Mouse (Mus musculus) adrenal gland, adult 2 months (tissue): ENCODE measurements at regions not wholly inside any gene's neighbourhood (a gene's known extent, or its start where the extent isn't known, plus 50 kb on each side); places are given as distances from the start of the nearest gene placed in this dataset.
"Not testable (repeated sequence)": the region's sequence is repeated elsewhere in the genome, so short reads cannot be mapped to it uniquely, and the experiment has no call there.

Source experiments
- DNase-seq: peaks from one replicate; pipeline ENCODE4 v3.0.0; 2021

GRCm38 (mm10) chr4:8462414-8462813, 223.6 kb upstream of the Car8 start:
- DNase-seq: not testable (repeated sequence)

- DNase-seq: no peak
These were observed 215.5 kb upstream of the Car8 start for GRCm38 (mm10) chr4:8454346-8454745.

- peak; percentile 27 for DNase-seq
These were observed 193.6 kb upstream of the Car8 start for GRCm38 (mm10) chr4:8432393-8432792.

- DNase-seq: no peak
These were observed 192.1 kb upstream of the Car8 start for GRCm38 (mm10) chr4:8431032-8431332.

- no peak for DNase-seq
These were observed 191.6 kb upstream of the Car8 start for GRCm38 (mm10) chr4:8430269-8431031.

- DNase-seq: no peak
These were observed 190.9 kb upstream of the Car8 start for GRCm38 (mm10) chr4:8429771-8430170.

GRCm38 (mm10) chr4:8428629-8429523, 190.0 kb upstream of the Car8 start:
- no peak for DNase-seq

GRCm38 (mm10) chr4:8427812-8428211, 189.0 kb upstream of the Car8 start:
- no peak for DNase-seq

GRCm38 (mm10) chr4:8423392-8424045, 184.7 kb upstream of the Car8 start:
- DNase-seq: no peak

- DNase-seq: no peak
These were observed 182.4 kb upstream of the Car8 start for GRCm38 (mm10) chr4:8421285-8421684.

GRCm38 (mm10) chr4:8418374-8419031, 179.7 kb upstream of the Car8 start:
- no peak for DNase-seq

GRCm38 (mm10) chr4:8417821-8418220, 179.0 kb upstream of the Car8 start:
- DNase-seq: no peak

- DNase-seq: no peak
These were observed 174.5 kb upstream of the Car8 start for GRCm38 (mm10) chr4:8413307-8413706.

- no peak for DNase-seq
These were observed 161.2 kb upstream of the Car8 start for GRCm38 (mm10) chr4:8400069-8400468.

GRCm38 (mm10) chr4:8399430-8399829, 160.6 kb upstream of the Car8 start:
- DNase-seq: no peak

- DNase-seq: peak; percentile 50
These were observed 160.1 kb upstream of the Car8 start for GRCm38 (mm10) chr4:8398969-8399368.

GRCm38 (mm10) chr4:8383162-8383561, 144.3 kb upstream of the Car8 start:
- DNase-seq: no peak

GRCm38 (mm10) chr4:8382125-8382417, 143.2 kb upstream of the Car8 start:
- DNase-seq: no peak

GRCm38 (mm10) chr4:8381408-8382124, 142.7 kb upstream of the Car8 start:
- DNase-seq: no peak

GRCm38 (mm10) chr4:8380711-8381338, 142.0 kb upstream of the Car8 start:
- DNase-seq: peak; percentile 49

GRCm38 (mm10) chr4:8374737-8375489, 136.1 kb upstream of the Car8 start:
- DNase-seq: no peak
